Mouse (Mus musculus): ENCODE data around the gene Il33. TPM values are rescaled to one million over a fixed set of nuclear protein-coding genes. Genes with fewer than 3 reads are reported as not detected.

Il33 gene
- polyA plus RNA-seq, 2 experiments, result 0.45 to 1.1 TPM

- WGBS (ENCODE audit: insufficient replicate concordance), result 15% methylated on average over 6 of the region's 6 CpGs
- Histone ChIP-seq H3K27ac (no peak overlapping the region), H3K9me3 (ENCODE audit: control insufficient read depth, low read length) (no peaks in the 10 kb centered on the region), H3K36me3 (replicated peaks; ENCODE audit: control insufficient read depth, insufficient read depth, low read depth) (no peaks in the 10 kb centered on the region), H3K9ac (replicated peaks) (no peak overlapping the region), H3K4me1 (replicated peaks; ENCODE audit: control insufficient read depth in 2 of 2, insufficient read depth in 2 of 2, low read length in 1 of 2) (no peaks in the 10 kb centered on the region), H3K27me3 (ENCODE audit: control insufficient read depth, insufficient read depth, low read length) (no peaks in the 10 kb centered on the region), H3K4me3 (ENCODE audit: insufficient read depth in 1 of 2, low read depth in 2 of 2, low read length in 2 of 2) (no peak overlapping the region), H3K4me2 (ENCODE audit: low read depth) (no peak overlapping the region)
- no peak for DNase-seq (ENCODE audit: low read depth in 3 of 3, low spot score in 3 of 3)
- no peak for TF ChIP-seq CTCF (IDR thresholded peaks at IDR 0.05; ENCODE audit: low read depth)
- TF ChIP-seq EP300 (IDR thresholded peaks at IDR 0.05; ENCODE audit: low read depth), result no peak
- no peak for ATAC-seq (ENCODE audit: insufficient read depth)
Observed at GRCm38 (mm10) chr19:29961842-29962241, 36.9 kb downstream of the Il33 start.

GRCm38 (mm10) chr19:29963598-29964092, 38.7 kb downstream of the Il33 start:
- WGBS (ENCODE audit: insufficient replicate concordance), result 46% methylated on average over 2 of the region's 2 CpGs
- TF ChIP-seq EP300 (IDR thresholded peaks at IDR 0.05; ENCODE audit: low read depth) (no peak), CTCF (IDR thresholded peaks at IDR 0.05; ENCODE audit: low read depth) (no peak)
- no peak for ATAC-seq (ENCODE audit: insufficient read depth)

GRCm38 (mm10) chr19:29967960-29968359, 43.0 kb downstream of the Il33 start:
- no peak overlapping the region for H3K4me2 ChIP-seq (ENCODE audit: low read depth)
- no peaks in the 10 kb centered on the region for H3K36me3 ChIP-seq (replicated peaks; ENCODE audit: control insufficient read depth, insufficient read depth, low read depth)
- ATAC-seq (ENCODE audit: insufficient read depth), result no peak
- H3K9ac ChIP-seq (replicated peaks), result no peak overlapping the region
- no peaks in the 10 kb centered on the region for H3K4me1 ChIP-seq (replicated peaks; ENCODE audit: control insufficient read depth in 2 of 2, insufficient read depth in 2 of 2, low read length in 1 of 2)
- TF ChIP-seq CTCF (IDR thresholded peaks at IDR 0.05; ENCODE audit: low read depth) (no peak), EP300 (IDR thresholded peaks at IDR 0.05; ENCODE audit: low read depth) (no peak)
- no peak overlapping the region for H3K4me3 ChIP-seq (ENCODE audit: insufficient read depth in 1 of 2, low read depth in 2 of 2, low read length in 2 of 2)
- no peaks in the 10 kb centered on the region for H3K9me3 ChIP-seq (ENCODE audit: control insufficient read depth, low read length)
- no peaks in the 10 kb centered on the region for H3K27me3 ChIP-seq (ENCODE audit: control insufficient read depth, insufficient read depth, low read length)
- 66% methylated on average over 3 of the region's 3 CpGs for WGBS (ENCODE audit: insufficient replicate concordance)
- DNase-seq (ENCODE audit: low read depth in 3 of 3, low spot score in 3 of 3), result no peak
- no peak overlapping the region for H3K27ac ChIP-seq

More at GRCm38 (mm10) chr19:29963598-29964092, 38.7 kb downstream of the Il33 start:
- DNase-seq (ENCODE audit: low read depth in 3 of 3, low spot score in 3 of 3), result no peak
- Histone ChIP-seq H3K9me3 (ENCODE audit: control insufficient read depth, low read length) (no peaks in the 10 kb centered on the region), H3K4me3 (ENCODE audit: insufficient read depth in 1 of 2, low read depth in 2 of 2, low read length in 2 of 2) (no peak overlapping the region), H3K4me1 (replicated peaks; ENCODE audit: control insufficient read depth in 2 of 2, insufficient read depth in 2 of 2, low read length in 1 of 2) (no peaks in the 10 kb centered on the region), H3K27me3 (ENCODE audit: control insufficient read depth, insufficient read depth, low read length) (no peaks in the 10 kb centered on the region), H3K4me2 (ENCODE audit: low read depth) (no peak overlapping the region), H3K27ac (no peak overlapping the region), H3K9ac (replicated peaks) (no peak overlapping the region), H3K36me3 (replicated peaks; ENCODE audit: control insufficient read depth, insufficient read depth, low read depth) (no peaks in the 10 kb centered on the region)

DNA sequence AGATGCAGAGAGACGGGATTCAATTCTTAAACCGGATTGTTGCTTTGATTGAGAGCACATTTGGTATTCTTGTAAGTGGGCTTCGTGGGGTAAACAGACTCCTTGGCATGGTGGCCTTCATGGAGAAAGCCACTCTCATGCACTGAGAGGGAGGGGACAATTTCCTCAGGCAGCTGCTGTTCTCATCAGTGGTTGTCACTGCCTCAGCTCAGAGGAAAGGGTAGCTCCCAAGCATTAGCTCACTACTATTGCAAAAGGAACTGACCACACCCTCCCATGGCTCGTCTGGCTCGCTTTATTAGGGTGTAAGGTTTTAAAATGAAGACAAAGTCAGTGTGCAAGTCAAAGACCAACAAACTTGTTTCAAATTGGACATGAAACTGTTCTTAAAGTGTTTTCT, 48.5 kb downstream of the Il33 start:
- DNase-seq (ENCODE audit: low read depth in 3 of 3, low spot score in 3 of 3) (no peak), ATAC-seq (ENCODE audit: insufficient read depth) (no peak)
- Histone ChIP-seq H3K27me3 (ENCODE audit: control insufficient read depth, insufficient read depth, low read length) (no peaks in the 10 kb centered on the region), H3K4me2 (ENCODE audit: low read depth) (no peak overlapping the region), H3K9ac (replicated peaks) (no peak overlapping the region), H3K4me1 (replicated peaks; ENCODE audit: control insufficient read depth in 2 of 2, insufficient read depth in 2 of 2, low read length in 1 of 2) (no peaks in the 10 kb centered on the region), H3K36me3 (replicated peaks; ENCODE audit: control insufficient read depth, insufficient read depth, low read depth) (no peaks in the 10 kb centered on the region), H3K27ac (no peak overlapping the region), H3K4me3 (ENCODE audit: insufficient read depth in 1 of 2, low read depth in 2 of 2, low read length in 2 of 2) (no peak overlapping the region), H3K9me3 (ENCODE audit: control insufficient read depth, low read length) (no peaks in the 10 kb centered on the region)
- TF ChIP-seq EP300 (IDR thresholded peaks at IDR 0.05; ENCODE audit: low read depth) (no peak), CTCF (IDR thresholded peaks at IDR 0.05; ENCODE audit: low read depth) (no peak)
- 43% methylated on average over 5 of the region's 5 CpGs for WGBS (ENCODE audit: insufficient replicate concordance)

DNA sequence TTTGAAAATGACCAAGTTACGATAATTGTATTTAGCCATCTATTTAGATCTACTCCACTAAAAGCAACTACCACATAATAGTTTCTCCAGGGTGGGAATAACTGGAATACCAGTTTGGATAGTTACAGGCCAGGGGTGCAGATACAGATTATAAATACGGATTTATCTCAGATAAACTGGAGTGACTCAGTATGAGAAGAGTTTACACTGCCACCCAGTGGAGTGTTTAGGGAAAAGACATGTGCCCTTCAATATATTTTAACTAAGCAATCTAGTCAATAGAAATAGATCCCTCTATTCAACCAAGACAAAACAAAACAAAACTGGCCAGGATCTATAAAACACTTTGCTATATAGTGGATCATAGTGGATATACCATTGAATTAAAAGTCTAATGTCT, 53.9 kb downstream of the Il33 start:
- 48% methylated on average over 2 of the region's 2 CpGs for WGBS (ENCODE audit: insufficient replicate concordance)
- no peak for ATAC-seq (ENCODE audit: insufficient read depth)
- TF ChIP-seq EP300 (IDR thresholded peaks at IDR 0.05; ENCODE audit: low read depth) (no peak), CTCF (IDR thresholded peaks at IDR 0.05; ENCODE audit: low read depth) (peak; percentile 19; the same call in 1 of the 2 replicates)

More for the DNA sequence above, 53.9 kb downstream of the Il33 start:
- Histone ChIP-seq H3K9me3 (ENCODE audit: control insufficient read depth, low read length) (no peaks in the 10 kb centered on the region), H3K4me2 (ENCODE audit: low read depth) (no peak overlapping the region), H3K27ac (no peak overlapping the region), H3K4me3 (ENCODE audit: insufficient read depth in 1 of 2, low read depth in 2 of 2, low read length in 2 of 2) (no peak overlapping the region), H3K9ac (replicated peaks) (no peak overlapping the region), H3K27me3 (ENCODE audit: control insufficient read depth, insufficient read depth, low read length) (no peaks in the 10 kb centered on the region), H3K4me1 (replicated peaks; ENCODE audit: control insufficient read depth in 2 of 2, insufficient read depth in 2 of 2, low read length in 1 of 2) (no peaks in the 10 kb centered on the region), H3K36me3 (replicated peaks; ENCODE audit: control insufficient read depth, insufficient read depth, low read depth) (no peaks in the 10 kb centered on the region)
- no peak for DNase-seq (ENCODE audit: low read depth in 3 of 3, low spot score in 3 of 3)
